Mouse (Mus musculus) c-Kit-positive CD71-negative TER-119-negative erythroid progenitor cells, embryonic 14.5 days (primary cell): Measurements from ENCODE around the gene Olfr412.

ENCODE experiments used
- DNase-seq: peaks from one replicate; pipeline ENCODE4 v3.0.0-alpha.2; 2013; ENCODE audit warnings: low read depth

Gene Olfr412

DNA sequence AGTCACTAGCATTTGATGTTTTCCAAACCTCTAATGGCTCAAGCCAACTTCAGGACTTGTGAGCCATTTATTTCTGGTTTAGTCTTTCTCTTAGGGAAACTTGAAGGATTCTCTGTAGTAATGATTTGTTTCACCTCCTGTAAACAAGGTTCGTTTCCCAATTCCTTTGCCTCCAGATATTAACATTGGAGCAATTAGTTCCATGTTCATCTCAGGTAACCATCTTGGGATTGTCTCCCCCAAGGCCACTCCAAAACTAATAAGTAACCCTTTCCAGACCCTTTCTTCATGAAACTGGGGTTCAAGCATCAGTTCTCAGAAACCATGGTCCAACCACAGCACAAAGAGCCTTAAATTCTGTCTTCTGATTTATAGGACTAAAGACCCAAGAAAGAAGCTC is at the start of gene Olfr412:
Olfr412 (plus strand) TSS at position 301 of the 400 bp plus-strand sequence.
- no peak for DNase-seq

DNA sequence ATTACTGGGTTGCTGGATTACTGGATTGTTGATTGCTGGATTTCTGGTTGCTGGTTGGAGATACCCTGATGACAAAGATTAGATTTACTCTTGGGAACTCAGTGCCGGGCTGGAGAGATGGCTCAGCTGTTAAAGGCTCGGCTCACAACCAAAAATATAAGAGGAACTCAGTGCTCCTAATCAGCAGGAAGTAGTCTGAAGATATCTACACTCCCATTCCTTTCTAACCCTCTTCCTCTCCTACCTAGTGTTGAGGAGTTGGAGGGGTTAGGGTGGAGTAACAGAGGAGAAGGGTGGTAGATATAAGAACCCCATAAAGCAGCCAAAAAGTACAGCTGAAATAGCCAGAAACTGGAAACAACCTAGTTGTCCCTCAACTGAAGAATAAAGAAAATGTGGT is 35.8 kb upstream of the Olfr412 start:
- no peak for DNase-seq

DNA sequence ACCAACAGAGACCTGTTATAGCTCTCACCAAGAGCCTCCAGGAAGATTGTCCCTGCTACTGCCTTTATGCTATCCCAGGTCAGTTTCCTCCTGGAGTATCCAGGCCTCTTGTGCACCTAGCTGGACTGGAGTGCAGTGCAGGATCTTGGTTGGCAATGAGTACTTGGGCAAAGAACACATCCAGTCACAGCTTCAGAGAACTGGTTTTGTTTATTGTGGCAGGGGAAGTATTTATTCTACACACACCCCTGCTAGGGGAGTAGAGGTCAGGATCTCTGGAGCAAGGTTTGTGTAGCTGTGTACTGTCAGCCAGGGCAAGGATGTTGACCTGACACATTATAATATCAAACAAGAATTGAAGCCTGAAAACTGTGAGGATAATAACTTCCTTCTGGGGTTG is 33.1 kb upstream of the Olfr412 start:
- DNase-seq, result no peak

DNA sequence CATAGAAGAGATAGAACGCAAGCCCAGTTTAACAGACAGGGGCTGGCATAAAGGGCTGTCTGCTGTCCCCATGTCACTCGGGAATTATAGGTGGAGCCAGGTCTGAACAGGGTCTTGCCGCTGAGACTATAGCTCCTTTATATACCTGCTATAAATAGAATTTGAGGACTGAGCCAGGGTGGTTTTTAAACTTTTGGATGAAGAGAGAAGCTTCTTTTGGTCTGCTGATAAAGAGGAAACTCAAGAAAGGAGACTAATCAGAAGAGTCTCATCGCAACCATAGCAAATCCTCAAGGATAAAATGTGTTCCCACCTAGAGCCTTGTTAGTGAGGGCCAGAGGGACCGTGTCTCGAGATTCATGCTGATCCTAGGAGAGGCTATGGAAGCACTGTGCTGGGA is 23.9 kb upstream of the Olfr412 start, which contains the start of gene Olfr410:
Olfr410 (minus strand) TSS at position 101 of the 400 bp plus-strand sequence.
- no peak for DNase-seq

DNA sequence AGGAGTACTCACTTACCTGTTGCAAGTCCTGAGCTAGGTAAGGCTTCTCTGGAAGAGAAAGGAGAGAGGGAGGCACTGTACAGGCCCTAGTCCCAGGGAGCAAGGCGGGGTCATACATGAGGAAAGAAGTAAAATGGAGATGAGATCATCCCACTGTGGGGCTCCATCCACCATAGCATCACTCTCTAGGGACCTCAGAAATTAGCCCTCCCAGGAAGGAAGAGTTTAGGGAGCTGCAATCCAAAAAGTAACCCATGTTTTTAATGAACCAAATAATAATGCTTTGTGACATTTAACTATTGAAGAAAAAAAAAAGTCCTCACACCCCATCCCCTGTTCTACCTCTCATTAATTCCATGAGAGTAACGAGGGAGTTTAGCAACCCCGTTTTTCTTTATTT is 9.3 kb upstream of the Olfr412 start, which contains the start of gene Olfr411:
Olfr411 (minus strand) TSS at position 101 of the 400 bp plus-strand sequence.
- no peak for DNase-seq

DNA sequence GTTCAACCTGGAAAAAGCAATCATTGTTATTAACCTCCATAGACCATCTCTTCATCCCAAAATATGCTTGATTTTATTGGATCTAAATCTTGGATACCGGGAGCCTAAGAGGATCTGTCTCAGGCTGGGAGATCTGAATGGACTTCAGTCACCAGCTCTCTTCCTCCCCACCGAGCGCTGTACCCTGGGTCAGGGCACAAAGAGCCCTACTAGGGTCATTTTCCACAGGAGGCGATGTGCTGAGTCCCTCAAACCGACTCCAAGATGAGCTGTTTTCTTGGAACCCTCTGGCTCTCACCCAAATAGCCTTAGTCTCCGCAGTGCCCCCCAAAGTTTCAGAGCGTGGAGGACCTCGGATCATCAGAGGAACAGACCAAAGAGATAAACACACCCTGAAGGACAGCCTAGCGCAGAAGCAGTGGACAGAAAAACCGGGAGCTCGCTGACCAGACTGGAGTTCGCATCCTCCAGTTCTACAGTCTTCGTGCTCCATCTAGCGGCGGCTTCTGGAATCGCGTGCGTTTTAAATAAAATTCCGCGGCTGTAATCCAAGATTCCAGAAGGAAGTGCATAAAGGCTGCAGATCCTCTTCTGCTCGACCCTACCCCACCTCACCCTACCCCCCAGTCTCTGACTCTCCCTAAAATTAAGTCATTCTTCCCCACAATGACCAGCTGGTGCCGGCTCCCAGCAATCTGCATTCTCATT is 9.7 kb downstream of the Olfr412 start:
- peak; percentile 46 for DNase-seq

DNA sequence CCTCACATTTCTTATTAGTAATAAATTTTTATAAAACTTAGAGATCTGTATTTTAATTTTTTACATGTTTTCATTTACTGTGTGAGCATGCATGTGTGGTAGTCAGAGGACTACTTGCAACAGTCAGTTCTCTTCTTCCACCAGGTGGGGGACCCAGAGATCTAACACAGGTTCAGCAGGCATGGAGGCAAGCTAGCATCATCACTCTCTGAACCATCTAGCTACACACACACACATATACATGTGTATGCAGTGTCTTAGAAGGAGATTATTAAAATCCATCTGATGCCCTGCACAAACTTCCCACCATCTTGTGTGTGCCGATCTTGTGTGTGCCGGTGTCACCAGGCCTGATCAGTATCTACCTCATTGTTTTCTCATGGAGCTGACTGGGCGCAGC is 15.0 kb downstream of the Olfr412 start:
- peak; percentile 32 for DNase-seq

DNA sequence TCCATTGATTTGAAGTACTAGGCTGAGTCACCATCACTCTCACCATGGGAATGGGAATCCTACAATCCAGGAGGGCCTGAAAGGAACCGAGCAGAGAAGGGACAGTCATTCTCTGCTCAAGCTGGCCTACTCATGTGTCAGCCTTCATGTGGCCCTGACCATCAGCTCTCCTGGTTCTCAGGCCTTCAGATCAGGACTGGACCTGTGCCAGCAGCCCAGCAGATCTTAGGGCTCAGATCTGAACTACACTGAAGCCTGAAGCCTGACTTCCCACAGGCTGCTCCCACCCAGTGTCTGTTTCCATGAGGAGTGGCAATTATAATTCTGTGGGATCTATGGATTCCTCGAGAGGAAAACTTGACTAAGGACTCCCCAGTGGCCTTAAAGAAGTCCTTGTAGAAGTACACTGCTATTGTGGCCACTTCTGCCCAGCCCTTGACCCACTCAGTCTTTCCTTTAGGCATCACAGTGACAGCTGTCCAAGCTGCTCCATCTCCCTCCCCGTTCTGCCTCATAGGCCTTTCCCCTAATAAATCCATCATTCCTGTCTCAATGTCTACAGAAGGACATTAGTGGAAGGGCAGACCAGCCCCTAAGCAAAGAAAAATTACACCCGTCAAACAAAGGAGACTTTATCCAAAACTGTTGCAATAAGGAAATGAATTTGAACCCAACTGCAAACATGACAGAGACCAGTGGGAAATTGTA is 17.5 kb downstream of the Olfr412 start:
- DNase-seq, result no peak

DNA sequence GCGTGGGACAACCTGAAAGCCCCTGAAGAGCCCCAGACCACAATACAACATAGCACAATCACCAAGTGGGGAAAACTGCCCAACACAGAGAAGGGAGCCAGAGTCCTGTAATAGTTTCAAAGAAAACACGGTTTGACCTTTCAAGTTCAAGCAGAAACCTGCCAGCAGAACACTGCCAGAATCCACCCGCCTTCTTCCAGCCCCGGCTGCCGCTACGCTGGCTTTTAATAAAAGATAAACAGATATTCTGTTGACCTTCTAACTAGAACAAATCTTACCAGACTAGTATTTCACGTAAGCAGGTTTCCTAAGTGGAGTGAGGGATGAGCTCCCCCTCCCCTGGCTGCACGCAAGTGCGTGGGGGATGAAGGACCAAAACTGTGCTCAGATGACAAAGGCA is 23.8 kb downstream of the Olfr412 start:
- DNase-seq, result no peak

DNA sequence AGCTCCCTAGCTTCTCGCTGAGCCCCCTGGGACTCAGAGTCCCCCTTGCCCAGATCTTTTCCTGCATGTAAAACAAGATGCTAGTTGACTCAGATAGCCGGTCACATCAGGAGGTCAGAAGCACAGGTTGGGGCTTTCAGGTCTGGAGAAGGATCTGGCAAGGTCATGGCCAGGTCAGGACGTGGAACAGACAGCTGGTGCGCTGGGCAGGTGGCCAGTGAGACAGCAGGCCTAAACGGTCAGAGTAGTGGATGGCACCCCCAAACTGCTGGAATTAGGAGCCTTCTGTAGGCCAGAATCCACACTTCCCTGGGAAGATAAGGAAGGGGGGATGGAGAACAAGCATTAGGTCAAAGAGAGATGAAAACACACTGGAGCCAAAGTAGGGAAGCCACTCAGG is 25.3 kb downstream of the Olfr412 start:
- no peak for DNase-seq

DNA sequence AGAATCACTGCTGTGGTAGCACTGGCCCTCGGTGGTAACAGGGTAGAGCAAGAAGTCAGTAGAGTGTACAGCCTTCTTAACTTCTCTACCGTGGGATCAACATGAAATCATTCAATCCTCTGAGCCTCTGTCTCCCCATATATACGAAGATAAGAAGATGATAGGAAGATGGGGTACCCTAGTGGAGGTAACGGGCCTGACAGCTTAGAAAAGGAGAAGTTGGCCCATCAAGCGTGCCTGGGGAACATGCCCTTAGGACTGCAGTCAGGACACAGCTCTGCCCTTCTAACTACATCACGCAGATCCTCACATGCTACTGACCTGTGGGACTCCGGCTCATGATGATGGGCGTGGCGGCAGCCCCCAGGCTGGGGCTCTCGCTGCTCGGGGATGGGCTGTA is 30.0 kb downstream of the Olfr412 start:
- no peak for DNase-seq

DNA sequence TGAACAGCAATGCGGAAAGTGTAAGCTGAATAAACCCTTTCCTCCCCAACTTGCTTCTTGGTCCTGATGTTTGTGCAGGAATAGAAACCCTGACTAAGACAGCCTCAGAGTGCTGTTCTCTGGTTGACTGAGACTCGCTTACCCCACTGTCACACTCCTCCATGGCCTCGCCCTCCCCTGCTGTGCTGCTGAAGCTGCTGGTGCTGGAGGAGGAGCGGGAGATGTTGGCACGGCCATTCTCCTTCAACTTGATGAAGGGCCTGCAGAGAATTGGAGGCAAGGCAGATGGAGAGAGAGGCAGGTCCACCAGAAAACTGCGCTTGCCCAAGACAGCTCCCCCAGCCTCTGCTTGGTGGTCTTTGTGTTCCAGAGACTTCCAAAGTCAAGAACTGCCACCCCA is 31.0 kb downstream of the Olfr412 start:
- no peak for DNase-seq

DNA sequence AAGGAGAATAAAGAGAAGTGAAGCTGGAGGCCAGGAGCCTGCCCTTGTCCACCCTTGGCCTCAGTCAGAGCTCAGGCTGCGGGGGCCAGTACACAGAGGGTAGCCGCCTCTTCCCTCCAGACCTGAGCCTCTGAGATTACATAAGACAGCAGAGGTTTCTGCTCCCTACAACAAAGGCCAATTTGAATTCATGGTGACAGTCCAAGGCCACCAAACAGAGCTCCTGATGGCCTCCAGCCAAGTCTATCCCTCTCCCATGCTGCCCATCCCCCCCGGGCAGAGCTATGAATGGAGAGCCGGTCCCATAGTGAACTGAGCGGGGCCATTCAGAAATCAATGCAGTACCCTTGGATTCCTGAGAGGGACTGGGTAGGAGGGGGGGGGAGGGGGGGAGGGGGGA is 31.6 kb downstream of the Olfr412 start:
- DNase-seq, result no peak

DNA sequence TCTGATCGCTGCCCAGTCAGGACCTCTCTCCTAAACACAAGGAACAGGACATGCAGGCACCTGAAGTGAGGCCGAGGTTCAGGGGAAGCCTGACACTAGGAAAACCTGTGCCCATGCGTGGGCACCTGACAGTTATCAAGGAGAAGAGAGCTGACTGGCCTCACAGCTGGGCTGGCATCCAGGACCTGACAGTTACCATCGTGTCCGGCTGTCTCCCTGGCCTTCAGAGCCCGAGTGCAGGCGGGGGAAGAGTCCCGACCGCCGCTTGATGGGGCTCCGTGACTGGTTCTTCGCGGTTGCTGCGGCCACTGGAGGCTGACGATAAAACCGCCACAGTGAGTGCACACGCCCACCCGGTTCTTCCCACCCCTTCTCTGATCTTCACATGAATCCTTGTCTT is 33.7 kb downstream of the Olfr412 start:
- no peak for DNase-seq

DNA sequence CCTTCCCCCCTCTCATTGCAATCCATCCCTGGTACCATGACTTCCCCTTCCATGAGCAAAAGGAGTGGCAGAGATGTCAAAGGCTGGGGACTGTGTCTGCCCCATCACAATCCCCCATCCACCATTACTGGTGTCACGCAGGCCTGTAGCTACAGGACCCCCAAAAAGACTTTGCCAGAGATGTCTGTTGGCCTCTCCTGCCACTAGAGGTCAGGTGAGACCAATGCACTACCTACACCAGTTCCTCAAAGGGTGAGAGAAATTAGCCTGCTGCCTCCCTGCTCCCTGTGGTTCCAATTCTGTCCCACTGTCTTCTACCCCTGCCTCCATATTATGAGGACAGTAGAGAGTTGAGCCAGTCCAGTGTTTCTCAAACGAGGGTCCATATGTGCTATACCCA is 40.3 kb downstream of the Olfr412 start:
- DNase-seq, result no peak

DNA sequence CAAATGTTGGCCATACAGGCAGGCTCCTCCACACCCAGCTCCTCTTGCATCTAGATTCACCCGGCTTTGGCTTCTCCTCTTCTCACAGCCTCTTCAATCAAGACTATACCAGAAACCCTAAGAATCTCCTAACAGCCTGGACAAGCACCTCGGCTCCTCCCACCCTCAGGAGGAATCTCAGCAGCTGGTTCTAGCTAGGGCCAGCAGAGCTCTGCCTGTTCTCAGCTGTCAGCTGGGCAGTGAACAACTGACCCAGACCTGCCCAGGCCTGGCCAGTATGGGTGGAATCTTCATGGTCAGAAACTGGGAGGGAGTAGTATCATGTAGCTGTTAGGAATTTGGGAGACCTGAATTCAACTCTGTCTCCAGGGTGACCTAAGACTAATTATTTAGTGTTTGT is 42.3 kb downstream of the Olfr412 start:
- DNase-seq, result no peak

DNA sequence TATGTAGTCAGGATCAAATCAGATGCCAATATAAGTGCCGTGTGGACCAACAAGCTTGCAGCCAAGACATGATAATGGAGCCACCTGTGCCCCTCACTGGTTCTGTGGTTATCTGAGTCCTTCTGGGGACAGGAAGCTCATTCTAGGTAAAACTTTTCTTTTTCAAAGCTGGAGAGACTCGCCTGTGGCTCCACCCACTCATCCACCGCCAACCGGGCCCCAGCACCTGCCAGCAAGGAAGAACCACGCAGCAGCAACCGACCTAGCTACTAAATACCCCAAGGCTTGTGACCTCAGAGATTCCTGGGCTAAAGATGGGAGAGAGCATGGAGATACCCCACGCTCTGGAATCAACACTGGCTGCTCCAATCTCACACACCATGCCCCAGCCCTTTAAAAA is 43.3 kb downstream of the Olfr412 start:
- no peak for DNase-seq

DNA sequence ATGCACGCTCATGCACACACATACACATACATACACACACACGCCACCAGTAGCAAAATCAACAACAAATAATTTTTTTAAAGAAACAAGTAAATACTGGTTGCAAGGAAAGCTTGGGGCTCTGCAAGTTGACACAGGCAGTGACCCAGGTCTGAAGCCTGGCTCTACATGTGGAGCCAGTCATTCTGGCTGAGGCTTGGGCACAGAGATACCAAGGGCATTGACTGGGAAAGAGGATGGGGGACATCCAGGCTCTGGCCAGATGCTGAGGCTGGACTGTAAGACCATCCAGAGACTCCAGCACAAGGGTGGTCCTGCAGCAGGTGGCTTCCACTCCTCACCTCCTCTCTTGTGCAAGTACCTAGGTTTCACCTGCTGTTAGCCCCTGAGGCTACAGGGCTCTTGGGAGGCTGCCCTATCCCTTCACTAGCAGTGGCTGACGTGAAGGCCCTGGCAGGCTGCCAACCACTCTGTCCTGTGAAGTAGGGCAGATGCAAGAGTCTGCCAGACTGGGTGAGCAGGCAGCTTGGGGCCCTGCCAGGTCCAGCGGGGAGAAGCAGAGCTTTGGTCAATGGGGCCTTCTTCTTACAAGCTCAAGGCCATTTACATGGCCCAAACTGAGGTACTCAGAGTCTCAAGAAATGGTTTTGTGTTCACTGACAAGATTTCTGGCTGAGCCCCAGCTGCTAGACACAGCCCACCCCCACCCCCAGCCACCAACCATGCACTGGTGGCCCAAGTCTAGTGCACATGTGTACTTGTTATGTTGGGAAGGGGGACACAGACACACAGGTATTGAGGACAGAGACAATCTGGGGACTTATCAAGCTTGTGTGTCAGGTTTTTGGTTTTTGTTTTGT is 46.9 kb downstream of the Olfr412 start:
- no peak for DNase-seq

DNA sequence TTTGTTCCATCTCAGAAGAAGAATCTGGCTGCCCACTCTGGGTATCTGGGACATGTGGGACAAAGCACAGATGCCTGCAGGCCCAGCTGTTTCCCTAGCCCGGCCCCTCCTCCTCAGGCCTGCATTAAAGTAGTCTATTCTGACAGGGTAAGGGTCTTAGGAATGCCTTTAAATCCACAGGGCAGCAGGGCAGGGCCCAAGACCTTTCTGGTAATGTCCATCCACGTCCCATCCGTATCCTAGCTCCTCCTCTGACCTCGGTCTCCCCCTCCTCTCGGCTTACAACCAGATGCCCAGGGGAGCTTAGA is 47.5 kb downstream of the Olfr412 start:
- DNase-seq, result no peak

DNA sequence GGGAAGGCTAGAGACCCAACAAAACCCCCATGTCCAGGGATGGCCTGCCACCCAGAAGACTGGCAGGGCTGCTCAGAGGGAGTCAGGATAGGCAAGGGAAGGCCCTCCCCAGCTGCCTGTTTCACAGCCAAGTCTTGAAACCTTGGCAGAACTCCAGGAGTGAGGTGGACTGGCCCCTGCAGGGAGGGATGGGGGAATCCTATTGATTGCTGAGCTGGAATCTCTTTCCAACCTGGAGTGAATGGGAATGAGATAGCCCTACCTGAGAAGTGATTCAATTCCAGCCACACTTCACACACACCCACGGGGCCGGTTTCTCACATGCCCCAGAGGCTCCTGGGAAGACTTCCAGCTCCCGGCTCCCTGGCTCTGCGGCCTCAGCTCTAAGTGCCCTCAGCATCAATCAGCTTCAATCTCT is 47.9 kb downstream of the Olfr412 start:
- DNase-seq, result no peak

DNA sequence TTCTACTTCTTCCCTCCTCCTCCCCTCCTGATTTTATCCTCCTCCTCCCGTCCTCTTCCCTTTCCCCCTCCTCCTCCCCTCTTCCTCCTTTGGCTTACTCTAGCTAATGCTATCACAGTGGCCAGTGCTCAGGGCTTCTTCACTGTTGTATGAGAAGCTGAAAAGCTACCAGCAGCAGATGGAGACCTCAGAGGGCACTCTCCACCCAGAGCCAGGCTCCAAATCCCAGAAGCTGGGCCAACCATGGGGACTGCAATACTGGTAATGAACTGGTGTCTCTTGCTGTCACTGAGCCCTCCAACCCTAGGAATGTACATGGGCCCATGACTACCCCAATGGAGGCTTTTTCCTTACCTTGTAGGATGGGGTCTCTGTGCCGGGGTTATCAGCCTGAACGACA is 50.1 kb downstream of the Olfr412 start:
- DNase-seq, result no peak

DNA sequence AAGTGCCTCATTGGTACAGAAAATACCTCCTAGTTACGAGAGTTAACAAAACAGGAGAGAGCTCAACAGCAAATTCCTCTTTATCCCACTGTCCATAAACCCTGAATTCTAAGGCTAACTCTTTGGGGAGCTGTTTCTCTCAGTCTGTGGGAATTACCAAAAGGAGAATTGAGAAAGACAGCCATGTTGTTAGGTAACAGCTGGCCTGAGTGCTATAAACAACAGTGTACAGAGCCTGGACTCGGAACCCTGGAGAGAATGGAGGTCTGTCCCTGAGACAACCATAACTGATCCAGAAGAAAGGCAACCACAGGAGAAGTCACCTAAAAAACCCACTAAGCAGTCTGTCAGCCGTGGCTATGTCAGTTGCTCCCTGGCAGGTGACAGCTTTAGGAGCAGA is 50.6 kb downstream of the Olfr412 start:
- DNase-seq, result no peak

DNA sequence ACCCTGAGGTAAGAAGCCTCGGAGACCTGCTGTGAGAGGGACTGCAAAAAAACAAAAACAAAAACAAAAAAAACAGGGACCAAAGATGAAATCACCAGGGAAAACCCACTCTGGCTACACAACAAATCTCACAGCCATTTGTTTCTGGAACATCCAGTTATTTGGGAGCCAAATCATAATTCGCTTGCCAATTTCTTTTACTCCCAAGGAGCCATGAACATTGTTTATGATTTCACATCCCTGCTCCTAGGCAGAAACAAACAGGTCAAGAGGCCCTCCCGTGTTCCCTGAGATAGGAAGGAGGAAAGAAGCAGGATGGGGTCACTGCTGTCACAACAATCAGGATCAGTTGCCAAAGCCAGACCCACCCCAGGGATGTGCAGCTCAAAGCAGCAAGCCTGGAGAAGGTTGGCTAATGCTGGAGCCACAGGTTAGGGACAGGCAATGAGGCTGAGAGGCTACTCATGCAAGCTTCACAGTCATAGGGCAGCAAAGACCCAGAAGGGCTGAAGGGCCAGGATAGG is 51.6 kb downstream of the Olfr412 start:
- no peak for DNase-seq
